Mouse (Mus musculus): ENCODE results near the gene Acat1.

The Acat1 gene

GRCm38 (mm10) chr9:53609968-53610781 is at the start of gene Acat1:
TSS of gene Acat1 (minus strand) at chr9:53610382.
- DNase-seq = peak; percentile 99

- no peak for DNase-seq
These were observed 24.6 kb upstream of the Acat1 start for GRCm38 (mm10) chr9:53634796-53635195.

GRCm38 (mm10) chr9:53615246-53615645 is 5.1 kb upstream of the Acat1 start:
- no peak for DNase-seq

GRCm38 (mm10) chr9:53614286-53614685 is 4.1 kb upstream of the Acat1 start:
- DNase-seq = no peak

GRCm38 (mm10) chr9:53609306-53609967 is 745 bp downstream of the Acat1 start:
- peak; percentile 19 to 34 for DNase-seq

- DNase-seq = no peak
These were observed 2.4 kb downstream of the Acat1 start for GRCm38 (mm10) chr9:53607816-53608215.

- no peak for DNase-seq
These were observed 3.0 kb downstream of the Acat1 start for GRCm38 (mm10) chr9:53607192-53607591.

- DNase-seq = peak in 1 of 2 experiments; percentile 18
These were observed 5.2 kb downstream of the Acat1 start for GRCm38 (mm10) chr9:53604954-53605353.

- DNase-seq = no peak
These were observed 6.3 kb downstream of the Acat1 start for GRCm38 (mm10) chr9:53603849-53604248.

GRCm38 (mm10) chr9:53603384-53603783 is 6.8 kb downstream of the Acat1 start:
- peak in 1 of 2 experiments; percentile 18 for DNase-seq

- DNase-seq = no peak
These were observed 8.6 kb downstream of the Acat1 start for GRCm38 (mm10) chr9:53601541-53601940.

- no peak for DNase-seq
These were observed 11.6 kb downstream of the Acat1 start for GRCm38 (mm10) chr9:53598631-53599030.

- DNase-seq = no peak
These were observed 13.1 kb downstream of the Acat1 start for GRCm38 (mm10) chr9:53596971-53597600.

GRCm38 (mm10) chr9:53594764-53595163 is 15.4 kb downstream of the Acat1 start:
- DNase-seq = peak; percentile 76 to 85

- DNase-seq = peak in 1 of 2 experiments; percentile 31
These were observed 28.3 kb downstream of the Acat1 start for GRCm38 (mm10) chr9:53581870-53582269.

- no peak for DNase-seq
These were observed 34.5 kb downstream of the Acat1 start for GRCm38 (mm10) chr9:53575721-53576120.

GRCm38 (mm10) chr9:53572516-53573307 is 37.5 kb downstream of the Acat1 start:
- no peak for DNase-seq

- peak; percentile 54 to 71 for DNase-seq
These were observed 39.5 kb downstream of the Acat1 start for GRCm38 (mm10) chr9:53570662-53571061.

- DNase-seq = no peak
These were observed 72.7 kb downstream of the Acat1 start for GRCm38 (mm10) chr9:53537336-53537965.

- peak; percentile 99 to 100 for DNase-seq
These were observed 73.4 kb downstream of the Acat1 start, which contains the start of the genes Atm and Npat for GRCm38 (mm10) chr9:53536558-53537320. TSS of gene Atm (minus strand) at chr9:53536740. TSS of gene Npat (plus strand) at chr9:53537047.
